Mouse (Mus musculus) CD4-positive helper T cell, adult 2 months (primary cell): ENCODE measurements around the gene A930002H24Rik.
A peak's percentile ranks its signal among the peaks of the same experiment; 100 is the strongest.
"Not testable (repeated sequence)": the region's sequence is repeated elsewhere in the genome, so short reads cannot be mapped to it uniquely, and the experiment has no call there.

Experiments
- DNase-seq: peaks from one replicate; pipeline ENCODE4 v3.0.0-alpha.2; 2012; ENCODE audit warnings: low read depth, missing footprints, low spot score

The A930002H24Rik gene

GRCm38 (mm10) chr17:63863647-63864149 lies at the start of gene A930002H24Rik:
Gene A930002H24Rik (minus strand): TSS chr17:63863791.
- peak; percentile 81 for DNase-seq

DNA sequence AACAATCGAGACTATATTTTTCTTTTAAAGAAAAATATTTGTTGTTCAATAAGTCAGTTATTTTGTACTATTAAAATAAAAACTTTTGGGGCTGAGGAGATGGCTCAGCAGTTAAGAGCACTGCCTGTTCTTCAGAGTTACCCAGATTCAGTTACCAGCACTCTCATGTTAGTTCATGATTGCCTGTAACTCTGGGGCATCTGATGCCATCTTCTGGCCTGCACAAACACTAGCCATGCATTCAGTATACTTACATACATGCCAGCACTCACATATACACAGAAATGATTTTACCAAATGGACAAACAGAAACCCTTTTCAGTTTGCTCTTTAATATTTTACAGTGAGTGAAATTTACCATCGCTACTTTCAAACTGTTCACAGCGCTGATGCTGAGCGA lies 45.7 kb upstream of the A930002H24Rik start:
- DNase-seq: no peak

GRCm38 (mm10) chr17:63897050-63897449 lies 33.5 kb upstream of the A930002H24Rik start:
- DNase-seq: peak; percentile 5

- no peak for DNase-seq
These were observed 32.2 kb upstream of the A930002H24Rik start for GRCm38 (mm10) chr17:63895829-63896228.

- DNase-seq: no peak
These were observed 27.0 kb upstream of the A930002H24Rik start for GRCm38 (mm10) chr17:63890611-63891010.

DNA sequence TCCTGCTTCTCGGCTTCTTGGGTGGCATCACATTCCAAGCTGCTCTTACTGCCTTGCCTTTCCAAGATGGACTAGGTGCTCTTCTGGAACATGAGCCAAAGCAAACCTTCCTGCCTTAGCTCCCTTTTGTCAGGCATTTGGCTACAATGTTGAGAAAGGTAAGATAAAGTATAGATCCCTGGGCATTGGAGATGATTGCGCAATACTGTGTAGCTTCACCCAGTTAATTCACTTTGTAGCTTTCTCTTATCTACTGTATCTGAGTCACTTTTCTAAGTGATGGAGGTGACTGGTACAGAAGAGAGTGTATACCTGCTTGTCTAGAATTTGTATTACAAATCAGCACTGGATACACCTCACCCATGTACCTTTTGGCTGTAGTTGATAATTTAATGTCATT lies 23.4 kb upstream of the A930002H24Rik start:
- no peak for DNase-seq

DNA sequence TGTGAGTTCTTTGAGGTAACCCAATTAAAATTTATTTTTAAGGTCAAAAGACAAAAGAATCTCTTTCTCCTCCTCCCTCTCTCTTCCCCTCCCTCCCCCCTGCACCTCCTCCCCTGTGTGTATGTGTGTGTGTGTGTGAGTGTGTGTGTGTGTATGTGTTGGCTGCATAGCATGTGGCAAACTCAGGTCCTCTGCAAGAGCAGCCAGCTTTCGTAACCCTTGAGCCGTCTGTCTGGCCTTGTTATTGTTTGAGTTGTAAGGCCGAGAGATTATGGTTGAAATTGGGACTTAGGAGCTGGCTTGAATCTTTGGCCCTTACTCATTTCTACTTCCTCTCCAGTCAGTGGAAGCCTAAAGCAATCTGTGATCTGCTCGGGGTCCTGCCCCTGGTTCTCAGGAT lies 16.4 kb upstream of the A930002H24Rik start:
- DNase-seq: no peak

GRCm38 (mm10) chr17:63878889-63879288 lies 15.3 kb upstream of the A930002H24Rik start:
- no peak for DNase-seq

GRCm38 (mm10) chr17:63871773-63872172 lies 8.2 kb upstream of the A930002H24Rik start:
- no peak for DNase-seq

GRCm38 (mm10) chr17:63864171-63864571 lies 580 bp upstream of the A930002H24Rik start:
- DNase-seq: no peak

- no peak for DNase-seq
These were observed 470 bp downstream of the A930002H24Rik start, which contains the start of gene Fer for GRCm38 (mm10) chr17:63863012-63863630. Gene Fer (plus strand): TSS chr17:63863062.

- DNase-seq: no peak
These were observed 1.2 kb downstream of the A930002H24Rik start for GRCm38 (mm10) chr17:63862399-63862798.

DNA sequence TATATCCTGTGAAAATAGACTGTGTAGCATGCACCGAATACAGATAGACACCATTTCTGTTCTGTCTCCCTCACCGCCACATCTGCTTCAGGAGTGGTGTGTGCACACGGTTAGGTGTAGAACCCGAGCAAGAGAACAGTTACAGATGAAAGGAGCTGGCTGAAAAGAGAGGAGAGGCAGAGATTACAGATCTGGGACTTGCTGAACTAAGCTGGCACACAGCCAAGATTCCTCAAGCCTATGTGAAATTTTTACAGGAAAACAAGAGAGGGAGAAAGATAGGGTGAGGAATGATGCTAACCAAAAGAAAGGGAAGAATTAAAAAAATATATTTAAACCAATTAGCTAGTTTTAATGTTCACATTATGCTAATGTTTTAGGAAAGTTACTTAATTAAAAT lies 2.6 kb downstream of the A930002H24Rik start:
- no peak for DNase-seq

GRCm38 (mm10) chr17:63857023-63857544 lies 6.5 kb downstream of the A930002H24Rik start:
- no peak for DNase-seq

GRCm38 (mm10) chr17:63850016-63850415 lies 13.6 kb downstream of the A930002H24Rik start:
- peak; percentile 29 for DNase-seq

DNA sequence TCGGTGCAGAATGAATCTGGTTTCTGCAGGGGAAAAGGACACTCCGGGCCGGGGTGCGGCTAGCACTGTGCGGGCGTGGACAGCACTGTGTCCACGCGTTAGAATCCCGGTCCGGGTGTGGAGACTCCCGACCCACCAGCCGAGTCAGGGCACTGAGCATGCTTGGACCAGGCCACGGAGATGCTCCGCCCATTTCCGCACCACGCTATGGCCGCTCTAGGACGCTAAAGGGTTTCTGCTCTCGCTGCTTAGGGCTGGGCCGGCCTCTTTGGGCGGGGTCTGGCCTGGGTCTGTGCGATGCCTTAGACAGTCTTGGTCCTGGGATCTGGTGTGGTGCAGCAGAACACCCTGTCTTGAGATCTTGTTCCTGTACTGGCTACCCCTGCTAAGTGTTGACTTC lies 14.0 kb downstream of the A930002H24Rik start:
- DNase-seq: no peak

- DNase-seq: no peak
These were observed 14.4 kb downstream of the A930002H24Rik start for GRCm38 (mm10) chr17:63849151-63849550.

DNA sequence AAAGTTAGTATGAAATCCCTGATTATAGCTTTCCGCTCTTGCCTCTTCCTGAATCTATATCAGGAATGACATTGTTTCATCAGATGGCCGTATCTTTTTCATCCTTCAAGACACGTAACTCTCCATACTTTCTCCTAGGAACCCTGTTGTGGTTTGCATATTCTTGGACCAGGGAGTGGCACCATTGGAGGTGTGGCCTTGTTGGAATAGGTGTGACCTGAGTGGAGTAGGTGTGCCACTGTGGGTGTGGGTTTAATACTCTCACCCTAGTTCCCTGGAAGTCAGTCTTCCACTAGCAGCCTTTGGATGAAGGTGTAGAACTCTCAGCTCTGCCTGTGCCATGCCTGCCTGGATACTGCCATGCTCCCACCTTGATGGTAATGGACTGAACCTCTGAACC lies 17.8 kb downstream of the A930002H24Rik start:
- DNase-seq: not testable (repeated sequence)

DNA sequence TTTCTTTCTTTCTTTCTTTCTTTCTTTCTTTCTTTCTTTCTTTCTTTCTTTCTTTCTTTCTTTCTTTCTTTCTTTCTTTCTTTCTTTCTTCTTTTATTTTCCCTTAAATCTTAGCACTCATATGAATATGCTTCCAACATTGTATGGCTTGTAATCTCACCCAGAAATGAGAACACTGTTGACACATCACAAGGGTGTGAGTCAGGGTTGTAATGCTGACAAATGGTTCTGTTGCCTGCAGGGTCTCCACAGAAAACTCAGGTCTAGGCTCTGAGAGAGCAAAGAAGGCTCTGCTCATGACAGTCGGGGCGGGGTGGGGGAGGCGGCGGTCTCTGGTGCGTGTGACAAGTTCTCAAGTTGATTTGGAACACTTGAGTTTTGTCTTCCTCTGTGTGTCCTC lies 18.7 kb downstream of the A930002H24Rik start:
- no peak for DNase-seq

GRCm38 (mm10) chr17:63842226-63842625 lies 21.4 kb downstream of the A930002H24Rik start:
- DNase-seq: no peak

DNA sequence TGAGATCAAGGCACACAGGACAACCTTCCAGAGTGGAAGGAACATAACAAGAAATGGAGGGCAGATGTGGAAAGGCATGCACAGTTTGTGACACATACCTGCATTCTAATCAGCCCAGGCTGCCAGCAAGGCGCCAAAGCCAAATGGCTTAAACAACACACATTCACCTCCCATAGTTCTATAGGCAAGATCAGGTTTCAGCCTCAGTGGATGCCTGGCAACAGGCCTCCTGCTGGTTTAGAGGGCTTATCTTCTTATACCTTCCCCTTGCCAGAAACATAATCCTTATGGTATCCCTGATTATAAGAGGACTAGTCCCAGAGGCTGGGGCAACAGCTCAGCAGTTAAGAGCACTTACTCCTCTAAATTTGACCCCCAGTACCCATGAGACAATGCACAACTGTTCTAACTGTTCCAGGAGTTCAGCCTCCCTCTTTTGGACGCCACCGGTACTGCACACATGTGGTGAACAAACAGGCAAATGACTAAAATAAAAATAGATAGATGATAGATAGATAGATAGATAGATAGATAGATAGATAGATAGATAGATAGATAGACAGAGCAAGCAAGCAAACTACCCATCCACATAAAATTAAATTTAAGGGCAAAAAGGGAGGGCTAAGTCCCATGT lies 23.8 kb downstream of the A930002H24Rik start:
- DNase-seq: no peak

DNA sequence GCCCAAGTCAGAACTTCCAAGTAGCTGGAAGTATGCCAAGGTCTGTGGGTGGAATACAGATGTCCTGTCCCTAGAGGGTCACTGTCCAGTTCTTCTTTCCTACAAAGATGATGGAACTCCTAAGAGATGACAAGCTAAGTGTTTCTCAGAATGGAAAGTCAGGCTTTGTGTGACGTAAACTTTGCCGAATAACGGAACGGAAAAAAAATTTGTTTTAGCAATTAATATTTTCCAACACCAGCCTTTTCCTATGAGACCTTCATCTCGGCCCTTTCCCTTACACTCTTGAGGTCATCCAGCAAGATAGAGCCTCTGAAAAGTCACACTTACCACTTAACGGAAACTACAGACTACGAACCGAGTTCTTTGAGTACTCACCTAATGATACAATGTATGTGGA lies 25.4 kb downstream of the A930002H24Rik start:
- DNase-seq: no peak

DNA sequence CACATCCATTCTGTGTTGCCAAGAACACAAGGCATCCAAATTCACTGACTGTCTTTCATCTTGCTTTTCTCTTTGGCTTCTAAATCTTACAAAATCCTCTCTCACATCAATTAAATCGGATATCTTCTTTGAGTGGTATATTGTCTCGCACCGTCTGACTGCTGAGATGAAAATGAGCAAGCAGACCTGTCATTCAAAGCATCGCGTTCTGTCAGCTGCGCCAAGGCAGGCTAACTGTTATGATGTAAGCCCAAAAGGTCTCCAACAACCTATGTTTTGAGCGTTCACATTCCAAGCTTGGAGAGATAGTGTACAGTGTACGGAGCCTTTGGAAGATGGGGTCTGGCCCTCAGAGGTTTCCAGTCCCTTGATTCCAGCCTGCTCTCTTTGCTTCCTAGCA lies 26.9 kb downstream of the A930002H24Rik start:
- no peak for DNase-seq
